Mouse (Mus musculus) 3T3-L1 (cell line): Measurements from ENCODE around the gene Map3k20.
A peak's percentile ranks its signal among the peaks of the same experiment; 100 is the strongest.

Experiments
- DNase-seq: peaks from one replicate; pipeline ENCODE4 v3.0.0-alpha.2; 2015; ENCODE audit warnings: low read depth, low spot score

Map3k20 gene

DNA sequence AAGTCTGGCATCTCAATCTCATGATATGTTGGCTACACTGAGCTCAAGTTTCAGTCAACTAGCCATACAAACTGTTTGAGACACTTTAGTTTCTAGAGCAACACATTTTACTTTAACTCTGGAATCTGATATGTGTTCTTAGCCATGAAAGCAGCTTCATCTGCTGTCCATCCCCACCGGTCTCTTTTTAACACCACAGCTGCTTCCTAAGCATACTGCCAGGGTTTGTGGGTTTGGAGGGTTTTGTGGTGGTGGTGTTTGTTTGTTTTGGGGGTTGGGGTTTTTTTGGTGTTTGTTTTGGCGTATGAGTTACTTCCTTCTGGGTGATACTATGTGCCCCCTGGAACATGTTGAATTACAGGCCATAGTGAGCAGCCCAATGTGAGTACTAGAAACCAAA, 35.2 kb downstream of the Map3k20 start:
- peak; percentile 32 for DNase-seq

DNA sequence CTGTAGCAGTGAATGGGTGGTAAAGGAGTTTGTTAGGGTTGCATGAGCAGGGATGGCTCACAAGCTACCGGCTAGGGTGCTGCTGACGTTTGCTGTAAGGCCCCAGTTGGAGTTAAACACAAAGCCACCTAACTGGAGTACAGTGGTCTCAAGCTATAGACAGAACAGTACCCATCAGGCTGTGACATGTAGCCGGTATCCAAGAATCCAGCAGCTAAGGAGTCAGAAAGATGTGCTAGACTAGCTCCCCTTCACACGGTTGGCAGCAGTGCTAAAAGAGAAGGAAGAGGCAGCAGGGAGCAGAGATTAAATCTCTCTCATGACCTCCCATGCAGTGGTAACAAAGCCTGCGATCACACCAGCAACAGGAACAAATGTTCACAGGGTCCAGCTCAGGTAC, 36.2 kb downstream of the Map3k20 start:
- no peak for DNase-seq

DNA sequence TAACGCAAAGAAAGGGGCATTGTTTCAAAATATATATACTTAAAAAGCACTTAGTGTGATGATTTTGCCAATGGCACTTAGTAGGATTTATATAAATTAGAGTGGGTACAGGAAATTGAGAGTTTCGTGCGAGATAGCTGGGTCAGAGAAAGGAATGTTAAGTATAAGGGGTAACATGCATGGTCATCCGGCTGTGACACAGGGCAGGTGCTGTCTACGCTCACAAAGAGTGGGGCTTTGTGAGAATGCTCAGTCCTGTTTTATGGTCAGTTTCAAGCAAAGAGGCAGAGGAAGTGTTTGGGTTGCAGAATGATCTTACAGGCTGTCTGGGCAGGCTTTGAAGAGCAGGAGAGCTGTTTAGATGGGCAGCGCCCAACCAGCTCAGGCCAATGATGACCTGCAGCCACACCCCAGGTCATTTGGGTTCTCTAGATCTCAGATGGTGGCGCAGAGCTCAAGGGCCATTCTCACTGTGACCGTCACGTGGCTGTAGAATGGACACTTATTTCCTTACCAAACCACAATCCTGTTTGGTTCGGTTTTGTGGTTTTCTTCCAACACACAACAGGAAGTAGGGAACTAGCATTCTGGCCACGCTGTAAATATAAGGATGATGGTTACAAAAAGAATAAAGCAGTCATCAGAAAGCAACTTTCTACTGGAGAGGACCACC, 37.4 kb downstream of the Map3k20 start:
- DNase-seq: no peak

DNA sequence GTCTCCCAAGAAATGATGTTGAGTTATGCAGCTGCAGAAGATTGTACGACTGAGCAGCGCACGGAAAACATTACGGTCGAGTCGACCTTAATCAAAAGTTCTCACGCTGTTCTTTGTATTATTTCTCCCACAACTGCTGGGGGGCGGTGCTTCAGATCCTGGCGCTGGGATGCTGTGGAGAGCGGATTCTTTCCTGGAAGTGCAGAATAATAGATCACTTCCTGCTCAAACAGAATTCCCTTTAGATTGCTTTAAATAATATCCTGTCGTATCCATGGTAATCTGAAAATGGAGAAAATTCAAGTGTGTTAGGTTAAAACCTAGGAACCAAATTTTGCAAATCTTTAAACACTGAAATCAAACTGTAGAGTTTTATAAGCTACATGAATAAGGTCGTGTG, 39.0 kb downstream of the Map3k20 start:
- DNase-seq: no peak

DNA sequence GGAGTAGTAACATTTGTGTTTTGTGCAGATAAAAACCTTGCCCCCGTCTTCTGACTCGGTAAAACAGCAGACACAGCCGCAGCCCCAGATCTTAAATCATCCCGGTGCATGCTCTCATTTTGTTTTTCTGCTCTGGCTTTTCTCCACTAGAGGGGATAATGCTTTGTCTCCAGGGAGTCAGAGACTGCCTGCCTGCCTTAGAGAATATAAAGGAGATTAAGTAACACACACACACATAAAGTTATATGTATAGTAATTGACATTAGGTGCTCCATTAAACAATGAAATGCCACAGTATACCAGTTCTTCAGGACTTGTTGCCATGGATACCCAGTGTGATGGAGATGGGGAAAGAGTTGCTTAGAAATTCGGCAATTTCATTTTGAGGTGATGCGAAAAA, 41.1 kb downstream of the Map3k20 start:
- no peak for DNase-seq

DNA sequence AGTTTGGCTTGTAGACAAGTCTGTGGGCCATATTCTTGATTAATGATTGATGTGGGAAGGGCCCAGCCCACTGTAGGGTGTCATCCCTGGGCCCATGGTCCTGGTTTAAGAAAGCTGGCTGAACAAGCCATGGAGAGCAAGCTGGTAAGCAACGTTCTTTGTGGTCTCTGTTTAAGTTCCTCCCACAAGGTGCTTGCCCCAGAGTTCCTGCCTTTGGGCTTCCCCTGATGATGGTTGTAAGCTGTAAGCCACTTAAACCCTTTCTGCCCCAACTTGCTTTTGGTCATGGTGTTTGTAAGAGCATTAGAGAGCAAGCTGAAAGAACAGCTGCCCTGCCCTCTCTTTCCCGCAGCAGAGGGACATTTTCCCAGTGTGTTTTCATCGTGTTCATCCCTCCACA, 43.0 kb downstream of the Map3k20 start:
- no peak for DNase-seq

DNA sequence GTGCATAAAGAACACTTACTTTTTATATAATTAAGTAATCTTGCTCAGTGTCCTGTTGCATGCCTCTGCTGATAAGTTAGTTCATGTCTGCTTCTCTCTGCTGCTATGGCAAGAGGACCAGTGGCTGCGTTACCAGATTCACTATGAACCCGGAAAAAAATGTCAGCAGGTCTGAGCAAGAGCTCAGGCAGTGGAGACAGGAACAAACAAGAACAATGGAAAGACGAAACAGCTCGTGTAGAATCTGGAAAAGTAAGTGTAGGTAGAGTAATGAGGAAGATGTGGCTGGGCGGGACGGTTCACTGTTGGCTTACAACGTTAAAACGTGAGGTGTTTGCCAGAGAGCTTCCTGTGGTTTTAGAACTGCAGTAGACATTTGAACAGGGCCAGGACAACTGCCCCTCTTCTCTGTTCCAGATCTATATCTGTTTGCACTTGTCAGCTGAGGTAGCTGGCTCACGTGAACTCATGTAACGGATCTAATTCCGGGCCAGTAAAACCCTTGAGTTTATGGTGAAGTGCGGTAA, 45.6 kb downstream of the Map3k20 start:
- DNase-seq: no peak

DNA sequence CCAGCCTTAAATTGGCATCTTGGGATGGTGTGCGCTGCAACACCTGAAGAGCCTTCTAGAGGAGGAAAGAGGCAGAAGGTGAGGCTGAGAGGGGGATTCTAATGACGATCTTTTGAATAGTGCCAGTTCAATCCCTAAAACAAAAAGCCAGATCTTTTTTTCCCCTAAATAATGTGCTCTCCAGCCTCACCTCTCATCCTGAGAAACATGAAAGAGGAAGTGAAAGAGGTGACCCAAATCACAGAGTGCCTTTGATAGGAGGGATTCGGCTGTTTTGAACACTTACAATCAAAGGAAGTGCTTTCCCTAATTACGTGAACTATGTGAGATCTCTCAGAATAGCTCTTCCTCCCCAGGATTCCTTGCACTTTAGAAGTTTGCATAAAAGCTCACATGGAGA, 46.6 kb downstream of the Map3k20 start:
- no peak for DNase-seq

DNA sequence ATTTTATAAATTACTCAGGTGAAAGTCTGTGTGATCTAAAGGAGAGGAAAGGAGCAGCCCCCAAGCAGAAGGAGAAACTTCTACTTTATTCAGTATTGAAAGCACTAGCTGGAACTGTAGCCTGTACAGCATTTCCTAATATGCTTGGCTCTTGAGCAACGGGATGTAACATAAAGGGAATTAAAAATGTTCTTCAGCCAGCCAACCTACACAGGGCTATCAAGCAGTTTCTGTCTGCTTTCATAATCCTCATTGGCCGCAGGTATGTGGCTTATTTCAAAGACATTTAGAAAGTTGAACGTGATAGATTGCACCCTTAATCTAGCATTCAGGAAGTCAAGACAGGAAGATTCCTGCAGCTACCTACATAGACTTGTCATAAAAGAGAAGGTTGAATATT, 47.8 kb downstream of the Map3k20 start:
- no peak for DNase-seq

DNA sequence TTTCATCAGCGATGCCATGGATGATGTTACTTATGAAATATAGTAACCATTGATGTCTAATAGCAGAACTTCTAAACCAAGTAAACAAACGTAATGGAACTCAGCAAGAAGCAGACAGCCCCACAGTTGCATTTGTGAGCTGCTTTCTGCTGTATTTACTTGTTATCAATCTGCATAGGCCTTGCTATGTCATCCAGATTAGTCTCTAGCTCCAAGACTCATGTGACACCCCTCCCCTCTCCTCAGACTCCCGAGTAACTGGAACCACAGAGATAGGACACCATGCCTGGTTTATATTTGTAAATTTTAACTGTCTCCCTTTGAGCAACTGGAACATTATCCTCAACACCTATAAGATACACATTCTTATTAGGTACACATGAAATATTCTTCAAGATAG, 51.4 kb downstream of the Map3k20 start:
- no peak for DNase-seq

DNA sequence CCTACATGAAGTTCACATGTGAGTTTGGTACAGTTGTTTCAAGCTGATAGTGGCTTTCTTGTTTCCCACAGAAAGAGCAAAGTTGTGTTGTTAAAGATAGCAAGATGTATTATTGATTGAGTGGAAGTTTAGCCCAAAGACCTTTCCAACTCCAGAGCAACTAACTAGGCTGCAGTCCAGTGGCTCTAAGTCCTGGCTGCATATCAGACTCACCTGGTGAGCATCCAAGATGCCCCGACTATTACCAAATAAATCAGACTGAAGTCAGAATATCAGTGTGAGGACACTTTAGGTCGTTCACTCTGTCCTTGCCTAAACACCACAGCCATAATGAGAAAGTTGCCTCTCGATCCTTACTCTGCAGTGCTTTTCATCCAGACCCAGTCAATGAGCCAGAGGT, 59.8 kb downstream of the Map3k20 start:
- DNase-seq: no peak

DNA sequence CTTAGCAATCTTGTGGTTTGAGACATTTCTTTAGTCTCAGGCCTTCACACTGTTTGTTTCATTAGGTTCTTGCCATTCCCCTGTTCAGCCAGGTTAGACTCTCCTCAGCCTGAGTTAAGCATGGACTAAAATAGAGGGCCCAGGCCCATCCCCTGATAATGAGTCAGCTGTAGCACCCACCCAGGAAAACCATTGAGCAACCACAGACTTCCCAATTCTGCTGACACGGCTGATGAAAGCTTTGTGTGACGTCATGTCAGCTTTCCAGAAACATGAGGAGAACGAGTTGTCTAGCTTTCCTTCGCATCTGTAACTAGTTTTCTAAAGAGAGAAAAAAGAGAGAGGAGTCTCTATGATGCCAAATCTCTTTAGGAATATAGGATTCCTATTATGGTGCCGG, 65.9 kb downstream of the Map3k20 start:
- peak; percentile 90 for DNase-seq

DNA sequence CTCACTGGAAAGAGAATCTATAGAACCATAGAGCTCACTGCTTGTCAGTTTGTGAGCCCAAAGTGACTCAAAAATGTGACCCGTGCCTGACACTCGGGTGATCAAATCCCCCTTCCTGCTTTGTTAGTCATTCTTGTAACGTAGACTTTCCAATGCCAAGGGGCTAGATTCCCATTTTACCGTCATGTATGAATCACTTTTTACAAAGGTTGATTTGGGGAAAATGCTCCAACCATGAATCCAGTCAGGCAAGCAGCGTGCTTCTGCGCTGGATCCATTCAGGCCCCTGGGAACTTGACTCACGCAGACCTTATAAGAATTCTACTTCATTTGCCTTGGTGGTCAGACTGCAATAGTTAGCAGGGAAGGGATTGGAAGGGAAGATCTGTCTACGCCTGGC, 66.3 kb downstream of the Map3k20 start:
- DNase-seq: peak; percentile 88

DNA sequence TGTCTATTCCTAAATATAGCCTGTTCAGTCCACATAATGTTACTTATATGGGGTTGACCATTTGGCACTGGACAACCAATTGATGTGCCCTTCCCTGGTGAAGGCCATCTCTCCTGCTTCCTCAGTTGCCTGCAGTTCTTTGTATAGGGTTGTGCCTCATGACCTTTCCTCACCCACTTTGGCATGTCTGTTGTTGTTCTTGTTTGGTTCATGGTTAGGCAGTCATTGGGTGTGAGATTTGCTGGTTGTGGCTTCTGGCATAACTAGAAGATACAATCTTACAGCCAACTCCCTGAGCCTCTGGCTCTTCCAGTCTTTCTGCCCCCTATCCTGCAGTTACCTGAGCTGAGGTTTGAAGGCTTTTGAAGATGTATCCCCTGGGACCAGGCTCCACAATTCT, 67.3 kb downstream of the Map3k20 start:
- DNase-seq: peak; percentile 8

DNA sequence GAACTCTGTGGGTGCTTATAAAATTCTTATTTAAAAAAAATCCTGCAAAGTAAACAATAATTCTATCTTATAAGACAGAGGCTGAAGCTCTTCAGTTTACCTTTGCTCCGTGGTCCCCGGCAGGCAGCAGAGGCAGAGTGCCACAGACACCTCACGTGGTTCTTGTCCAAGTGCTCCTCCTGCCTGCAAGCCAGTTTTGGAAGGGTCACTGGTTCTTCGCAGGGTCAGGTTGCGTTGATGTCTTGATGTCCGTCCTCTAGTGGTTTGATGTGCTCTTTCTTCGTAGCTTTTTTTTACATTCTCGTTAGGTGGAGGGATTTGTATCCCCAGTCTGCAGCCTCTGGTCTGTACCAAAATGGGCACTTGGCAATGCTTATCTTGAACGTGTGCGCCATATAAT, 71.0 kb downstream of the Map3k20 start:
- no peak for DNase-seq

DNA sequence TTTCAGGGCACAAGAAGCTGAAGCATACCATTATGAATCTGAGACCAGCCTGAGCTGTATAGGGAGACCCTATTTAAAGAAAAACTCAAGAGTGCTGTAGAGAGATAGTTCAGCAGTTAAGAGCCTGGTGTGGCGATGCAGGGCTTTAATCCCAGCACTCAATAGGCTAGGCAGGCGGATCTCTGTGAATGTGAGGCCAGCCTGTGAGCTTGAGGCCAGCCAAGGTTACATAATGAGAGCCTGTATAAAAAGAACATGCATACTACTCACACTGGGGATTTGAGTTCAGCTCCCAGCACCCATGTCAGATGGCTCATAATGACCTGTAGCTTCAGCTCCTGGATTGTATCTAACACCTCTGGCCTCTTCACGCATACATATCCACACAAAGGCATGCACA, 76.1 kb downstream of the Map3k20 start:
- no peak for DNase-seq

DNA sequence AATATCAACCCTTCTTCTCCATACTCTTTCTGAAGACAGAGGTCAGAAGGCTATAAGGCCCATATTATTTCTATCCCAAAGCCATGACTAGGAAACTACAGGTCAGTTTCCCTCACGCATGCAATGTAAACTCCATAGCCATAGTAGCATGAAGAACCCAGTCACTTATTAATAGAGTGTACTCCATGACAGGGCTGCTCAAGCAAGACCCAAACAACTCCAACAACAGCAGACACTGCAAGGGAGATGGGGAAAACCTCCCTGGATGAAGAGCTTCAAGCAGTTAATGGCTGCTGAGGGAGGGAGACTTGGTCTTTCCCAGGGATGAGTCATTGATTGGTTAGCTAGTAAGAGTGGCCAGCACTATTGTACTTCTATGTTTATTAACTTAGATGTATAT, 78.0 kb downstream of the Map3k20 start:
- peak; percentile 16 for DNase-seq

DNA sequence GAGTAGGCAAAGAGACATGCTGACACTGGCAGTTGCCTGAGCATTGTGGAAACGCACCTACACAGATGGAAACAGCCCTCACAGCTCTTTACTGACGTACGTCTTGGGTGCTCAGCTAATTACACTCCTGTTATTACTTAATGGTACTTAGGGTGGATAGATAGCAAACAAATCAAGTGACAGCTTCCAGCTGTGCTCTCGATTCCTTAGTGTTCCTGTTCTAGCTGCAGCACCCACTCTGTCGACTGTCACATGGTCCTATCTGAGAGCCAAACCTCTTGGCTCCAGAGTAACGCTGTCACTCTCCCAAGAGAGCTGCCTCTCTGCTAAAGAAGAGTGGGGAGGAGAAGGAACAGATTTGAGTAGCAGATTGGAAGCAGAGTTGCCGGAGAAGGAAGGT, 80.5 kb downstream of the Map3k20 start:
- peak; percentile 31 for DNase-seq

DNA sequence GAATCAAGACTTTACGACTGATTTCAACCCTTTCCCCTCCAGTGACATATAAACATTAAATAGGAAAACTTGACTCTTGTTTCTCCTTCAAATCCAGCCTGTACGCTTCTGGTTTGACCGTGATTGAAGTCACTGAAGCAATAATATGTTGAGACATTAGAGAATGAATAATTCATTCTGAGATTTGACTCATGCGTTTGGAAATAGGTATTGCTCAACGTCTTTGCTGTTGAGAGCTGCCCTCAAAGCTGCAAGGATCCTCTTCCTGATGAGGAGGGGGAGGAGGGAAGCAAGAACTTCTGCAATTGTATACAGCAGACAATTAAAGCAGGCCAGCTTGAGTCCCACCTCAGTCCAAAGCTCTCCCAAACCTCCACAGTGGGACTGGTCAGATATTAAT, 81.1 kb downstream of the Map3k20 start:
- DNase-seq: peak; percentile 66

DNA sequence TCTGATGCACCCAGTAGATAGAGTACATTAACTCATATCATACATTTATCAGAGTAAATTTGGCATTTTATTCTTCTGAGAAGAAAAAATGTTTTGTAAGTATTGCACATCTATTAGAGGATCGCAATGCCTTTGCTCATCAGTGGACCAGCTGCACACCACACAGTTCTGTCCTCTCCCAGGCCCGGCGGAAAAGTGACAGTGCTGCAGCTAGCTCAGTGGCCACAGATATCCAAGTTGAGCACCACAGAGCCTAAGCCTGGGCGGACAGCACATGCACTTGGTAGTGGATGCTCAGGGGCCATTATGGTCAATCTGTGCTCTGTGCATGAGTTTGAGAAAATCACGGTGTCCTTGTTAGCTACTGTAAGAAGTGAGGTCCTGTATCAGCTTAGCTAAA, 82.4 kb downstream of the Map3k20 start:
- no peak for DNase-seq

DNA sequence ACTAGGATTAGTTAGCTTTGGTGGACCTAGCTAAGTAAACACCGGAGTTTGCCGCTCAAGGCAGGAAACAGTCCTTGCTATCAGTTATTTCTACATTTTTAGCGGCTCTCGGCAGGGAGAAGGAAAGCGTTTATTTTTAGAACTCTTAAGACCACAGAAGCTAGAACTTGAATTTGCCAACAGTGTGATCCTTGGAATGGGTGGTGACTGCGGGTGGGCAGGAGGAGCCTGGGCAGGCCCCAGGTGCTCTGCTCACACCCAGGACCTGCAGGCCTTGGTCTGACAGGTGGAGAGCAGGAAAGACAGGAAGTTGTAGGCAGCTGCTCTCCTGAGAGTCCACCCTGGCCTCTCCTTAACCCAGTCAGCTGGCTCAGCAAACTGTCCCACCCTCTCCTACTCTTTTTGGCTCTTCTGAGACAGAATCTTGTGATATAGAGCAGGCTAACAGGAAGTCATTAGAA, 83.7 kb downstream of the Map3k20 start:
- DNase-seq: no peak

DNA sequence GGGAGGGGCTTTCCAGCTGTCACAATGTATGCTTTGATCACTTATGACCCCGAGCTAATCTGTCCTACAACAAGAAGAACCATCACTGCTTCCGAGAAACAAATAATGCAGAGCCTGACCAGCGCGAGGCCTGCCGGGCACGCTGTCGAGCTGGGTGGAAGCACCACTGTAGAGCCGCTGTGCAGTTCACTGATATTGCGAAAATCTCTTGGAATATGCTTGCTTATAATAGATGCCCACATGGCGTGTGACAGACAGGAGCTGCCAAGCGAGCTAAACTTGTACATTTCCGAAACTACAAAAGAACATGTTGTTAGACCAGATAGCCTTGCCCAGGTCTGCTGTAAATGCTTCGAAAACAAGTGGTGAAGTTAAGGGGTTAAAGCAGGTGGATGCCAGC, 86.7 kb downstream of the Map3k20 start:
- DNase-seq: no peak

DNA sequence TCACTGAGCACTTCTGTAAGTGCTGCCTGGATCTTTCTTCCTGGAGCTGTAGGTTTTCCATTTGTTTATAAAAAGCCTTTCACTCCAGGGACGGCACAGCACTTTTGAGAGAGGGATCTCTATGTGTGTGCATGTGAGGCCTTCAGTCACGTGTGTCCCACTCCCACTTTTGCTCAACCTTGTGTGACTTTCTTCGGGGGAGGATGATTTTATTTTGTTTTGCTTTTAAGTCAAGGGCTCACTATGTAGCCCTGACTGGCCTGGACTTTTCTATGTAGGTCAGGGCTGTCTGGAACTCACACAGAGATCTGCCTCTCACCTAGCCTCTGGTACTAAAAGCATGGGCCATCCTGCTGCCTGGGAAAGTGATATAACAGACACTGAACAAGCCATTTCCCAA, 88.6 kb downstream of the Map3k20 start:
- DNase-seq: no peak

DNA sequence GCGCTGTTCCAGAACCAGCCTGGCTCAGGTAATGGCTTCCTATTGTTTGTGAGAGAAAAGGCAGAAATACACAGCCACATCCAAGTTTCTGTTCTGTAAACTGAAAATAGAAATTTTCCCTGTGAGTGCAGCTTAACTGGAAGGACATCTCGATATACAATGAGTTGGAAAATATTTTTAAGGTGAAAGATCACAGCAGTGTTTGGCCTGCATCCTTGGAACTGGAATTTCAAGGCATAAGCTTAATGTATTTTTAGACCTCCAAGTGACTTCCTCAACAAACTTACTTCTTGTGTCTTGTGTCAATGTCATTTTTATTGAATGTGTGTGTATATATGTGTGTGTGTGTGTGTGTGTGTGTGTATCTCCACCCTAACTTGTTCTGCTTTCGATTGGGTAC, 90.4 kb downstream of the Map3k20 start:
- DNase-seq: no peak
